Mouse (Mus musculus): ENCODE results near the gene Gpr155. TPM values are rescaled to one million over a fixed set of nuclear protein-coding genes. Genes with fewer than 3 reads are reported as not detected.

Gpr155 gene
- polyA plus RNA-seq, 1 experiment from 2014 or later = 5.9 TPM

DNA sequence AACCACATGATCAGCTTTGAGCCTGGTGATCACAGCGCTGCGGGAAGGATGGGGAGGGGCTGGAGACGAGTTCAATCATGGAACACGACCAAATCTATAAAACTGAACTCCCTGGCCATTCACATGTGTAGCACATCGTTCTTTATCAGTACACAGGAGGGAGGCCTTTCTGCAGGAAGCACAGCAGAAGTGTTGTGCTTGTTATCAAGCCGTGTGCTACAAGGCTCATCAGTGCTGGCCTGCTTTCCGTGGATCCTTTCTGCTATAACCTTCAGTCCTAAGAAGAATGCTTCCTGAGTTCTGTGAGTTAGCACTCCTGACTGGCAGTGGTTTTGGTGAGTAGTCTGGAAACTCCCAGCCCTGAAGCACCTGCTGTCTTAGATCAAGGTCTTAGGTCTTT, 91.3 kb downstream of the Gpr155 start:
- no peak overlapping the region for H3K4me3 ChIP-seq (ENCODE audit: low read depth, low read length)
- 85% methylated on average over 7 of the region's 7 CpGs for WGBS

More for the DNA sequence above, 91.3 kb downstream of the Gpr155 start:
- Histone ChIP-seq H3K27me3 (ENCODE audit: control insufficient read depth, insufficient read depth, low read length) (no peaks in the 10 kb centered on the region), H3K4me1 (ENCODE audit: control insufficient read depth, insufficient read depth, low read length) (no peaks in the 10 kb centered on the region), H3K9me3 (replicated peaks; ENCODE audit: control insufficient read depth, low read length) (no peaks in the 10 kb centered on the region), H3K4me2 (ENCODE audit: low read depth, low read length) (no peak overlapping the region), H3K36me3 (replicated peaks; ENCODE audit: control insufficient read depth, insufficient read depth, low read depth, low read length) (no peaks in the 10 kb centered on the region), H3K9ac (replicated peaks; ENCODE audit: low read length) (no peak overlapping the region), H3K27ac (replicated peaks; ENCODE audit: low read depth, low read length) (no peak overlapping the region)
- ATAC-seq (replicated peaks; ENCODE audit: insufficient number of reproducible peaks, low FRiP score, low TSS enrichment, low read depth) (no peak), DNase-seq (ENCODE audit: low spot score) (no peak)

Other genes with a start within 250 kb of the Gpr155 start
- gene Ola1, start 167.6 kb downstream of the Gpr155 start, polyA plus RNA-seq (2014; fragmentation: Nextera tagmentation; extraction: Ambion mirVana) = 107 and 117 TPM in 2 replicates
- gene Sp9, start 114.6 kb downstream of the Gpr155 start, polyA plus RNA-seq (2014; fragmentation: Nextera tagmentation; extraction: Ambion mirVana) = 0.98 and 1.6 TPM in 2 replicates
- gene Scrn3, start 74.0 kb downstream of the Gpr155 start, polyA plus RNA-seq (2014; fragmentation: Nextera tagmentation; extraction: Ambion mirVana) = 14.5 and 14.7 TPM in 2 replicates
- 26.8 and 28.1 TPM in 2 replicates for gene Cir1, start 73.9 kb downstream of the Gpr155 start, polyA plus RNA-seq (2014; fragmentation: Nextera tagmentation; extraction: Ambion mirVana)
- 15.9 and 17.5 TPM in 2 replicates for gene Wipf1, start 143.2 kb upstream of the Gpr155 start, polyA plus RNA-seq (2014; fragmentation: Nextera tagmentation; extraction: Ambion mirVana)
- gene Chrna1, start 193.8 kb upstream of the Gpr155 start, polyA plus RNA-seq (2014; fragmentation: Nextera tagmentation; extraction: Ambion mirVana) = 0.88 and 1.2 TPM in 2 replicates